Mouse (Mus musculus) Patski (cell line): ENCODE measurements around the gene Atp5f1. TPM values are rescaled to one million over a fixed set of nuclear protein-coding genes. Genes with fewer than 3 reads are reported as not detected.

Source experiments
- ATAC-seq: fragments of 100-300 bp; one replicate; pipeline ENCODE4 v1.8.0; 2021
- CTCF ChIA-PET: fragments of 350-600 bp; sonication (Branson Sonifier 250); formaldehyde crosslinking; loops from one replicate; lab custom pipeline; 2022; ENCODE audit warnings: inconsistent platforms; lab: Charles Lee
- POLR2A ChIA-PET: fragments of 350-600 bp; sonication (Branson Sonifier 250); formaldehyde crosslinking; loops from one replicate; lab custom pipeline; 2022; ENCODE audit warnings: antibody characterized with exemption, inconsistent platforms; lab: Charles Lee
- DNase-seq: peaks from one replicate; pipeline ENCODE4 v3.0.0-alpha.2; 2011; ENCODE audit warnings: low read depth, low spot score
- H3K27me3 ChIP-seq: fragments of 371-371 bp; one replicate; pipeline ENCODE4 v1.5.1; 2021
- CTCF ChIP-seq: fragments of 100-300 bp; IDR thresholded peaks from one replicate; pipeline ENCODE4 v1.5.1; 2021
- in situ Hi-C: fragments of 300-500 bp; cut with MboI; formaldehyde crosslinking; loops from 3 replicates; pipeline ENCODE4 v1.11.1; 2018; ENCODE audit warnings: low pct_unique_long_range_greater_than_20kb, mixed read lengths
- polyA plus RNA-seq: library from polyadenylated mRNA; unstranded; gene quantifications from one replicate; pipeline ENCODE4 v1.2.3, GENCODE M21; 2021

Atp5f1 gene
- polyA plus RNA-seq, 1 experiment from 2014 or later, result 723 TPM

GRCm38 (mm10) chr3:105893941-105894391, 65.9 kb downstream of the Atp5f1 start:
- ChIA-PET POLR2A (no interaction called here), CTCF (interaction anchor here (0.9 kb wide), 1 partner anchor 169 kb away, joined by 3 read pairs; no protein-coding TSS in a partner anchor)
- ATAC-seq, result no peak
- in situ Hi-C loops, result no loop called here
- no peak for DNase-seq
- TF ChIP-seq CTCF, result no peak
- H3K27me3 ChIP-seq, result no peaks in the 10 kb centered on the region

Other genes starting within 250 kb of the Atp5f1 start
- gene Rap1a, start 158.8 kb downstream of the Atp5f1 start, polyA plus RNA-seq, result 165 TPM
- not detected for gene Adora3, start 89.2 kb downstream of the Atp5f1 start, polyA plus RNA-seq
- not detected for gene Tmigd3, start 89.2 kb downstream of the Atp5f1 start, polyA plus RNA-seq
- 0.09 TPM for gene I830077J02Rik, start 27.4 kb downstream of the Atp5f1 start, polyA plus RNA-seq
- gene Wdr77, start 730 bp downstream of the Atp5f1 start, polyA plus RNA-seq, result 92.0 TPM
- gene Ovgp1, start 13.6 kb upstream of the Atp5f1 start, polyA plus RNA-seq, result 1.9 TPM
- not detected for gene Pifo, start 54.5 kb upstream of the Atp5f1 start, polyA plus RNA-seq
- not detected for gene Chil5, start 72.7 kb upstream of the Atp5f1 start, polyA plus RNA-seq
- not detected for gene Chia1, start 153.1 kb upstream of the Atp5f1 start, polyA plus RNA-seq
- not detected for gene Chil3, start 207.5 kb upstream of the Atp5f1 start, polyA plus RNA-seq